Mouse (Mus musculus) c-Kit-positive CD71-positive TER-119-negative erythroid progenitor cells, embryonic 14.5 days (primary cell): ENCODE measurements around the gene Plau.

Experiments used
- DNase-seq: peaks from one replicate; pipeline ENCODE4 v3.0.0-alpha.2; 2013; ENCODE audit warnings: low read depth

The Plau gene

DNA sequence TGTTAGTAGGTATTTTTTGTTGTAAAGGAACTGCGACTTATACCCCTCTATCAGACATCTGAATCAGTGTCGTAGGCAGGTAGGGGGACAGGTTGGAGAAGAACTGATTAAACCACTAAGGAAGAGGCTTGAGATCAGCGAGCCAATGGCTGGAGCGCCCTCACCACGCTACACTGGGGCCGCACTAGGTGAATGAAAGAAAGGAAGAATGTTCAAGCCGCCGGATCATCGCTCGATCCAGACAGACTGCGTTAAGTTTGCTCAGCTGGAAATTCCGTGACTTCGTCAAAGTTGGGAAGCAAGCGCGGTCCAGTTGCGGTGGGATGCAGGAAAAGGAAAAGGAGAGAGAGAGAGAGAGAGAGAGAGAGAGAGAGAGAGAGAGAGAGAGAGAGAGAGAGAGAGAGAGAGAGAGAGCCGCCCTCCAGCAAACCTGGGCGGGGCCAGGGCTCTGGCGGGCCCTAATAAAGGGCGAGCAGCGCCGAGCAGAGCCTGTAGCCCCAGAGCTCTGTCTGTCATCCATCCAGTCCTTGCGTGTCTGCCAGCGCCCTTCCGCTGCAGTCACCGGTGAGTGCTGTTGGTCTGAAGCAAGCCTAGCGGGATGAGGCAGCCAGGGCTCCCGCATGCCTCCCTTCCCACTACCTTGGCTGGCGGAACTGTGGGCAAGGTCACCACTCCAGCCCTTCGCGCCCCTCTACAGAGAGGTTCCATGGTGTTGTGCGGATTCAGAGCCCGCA, at the start of gene Plau:
TSS of gene Plau (plus strand) at position 490 of the 734 bp plus-strand sequence.
- peak; percentile 35 for DNase-seq

DNA sequence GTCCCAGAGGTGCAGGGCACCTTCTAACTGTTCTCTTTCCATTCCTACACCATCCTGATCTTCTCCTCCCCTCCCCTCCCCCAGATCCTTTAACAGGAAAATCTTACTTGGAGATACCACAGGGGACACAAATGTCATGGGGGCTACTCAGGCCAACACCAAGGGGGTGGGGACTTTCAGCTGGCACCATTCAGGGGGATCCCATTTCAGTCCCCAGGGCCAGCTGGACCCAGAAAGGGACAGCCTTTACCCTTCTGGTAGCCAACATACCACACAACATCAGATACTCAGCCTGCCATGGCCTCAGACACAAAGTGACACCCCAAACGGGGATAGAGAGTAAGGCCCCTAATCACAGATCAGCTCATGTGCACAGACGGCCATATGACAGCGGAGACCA, 48.3 kb upstream of the Plau start:
- DNase-seq = no peak

DNA sequence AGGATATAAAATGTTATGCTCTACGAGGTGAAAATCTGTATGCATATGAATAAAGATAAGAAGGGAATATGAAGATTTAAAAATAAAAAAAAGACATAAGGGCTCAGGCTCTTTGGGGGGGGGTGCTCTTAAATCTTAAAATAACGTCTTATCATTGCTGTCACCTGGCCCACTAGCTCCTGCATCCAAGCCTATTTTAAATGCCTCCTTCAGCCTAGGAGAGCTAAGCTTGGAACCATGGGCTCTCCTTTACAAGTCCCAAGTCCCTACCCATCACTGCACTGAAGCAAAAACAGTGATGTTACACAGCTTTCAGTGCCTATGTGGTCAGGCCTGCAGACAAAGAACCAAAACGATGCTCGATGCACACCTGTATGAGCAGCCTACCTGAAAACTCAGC, 46.9 kb upstream of the Plau start:
- no peak for DNase-seq

DNA sequence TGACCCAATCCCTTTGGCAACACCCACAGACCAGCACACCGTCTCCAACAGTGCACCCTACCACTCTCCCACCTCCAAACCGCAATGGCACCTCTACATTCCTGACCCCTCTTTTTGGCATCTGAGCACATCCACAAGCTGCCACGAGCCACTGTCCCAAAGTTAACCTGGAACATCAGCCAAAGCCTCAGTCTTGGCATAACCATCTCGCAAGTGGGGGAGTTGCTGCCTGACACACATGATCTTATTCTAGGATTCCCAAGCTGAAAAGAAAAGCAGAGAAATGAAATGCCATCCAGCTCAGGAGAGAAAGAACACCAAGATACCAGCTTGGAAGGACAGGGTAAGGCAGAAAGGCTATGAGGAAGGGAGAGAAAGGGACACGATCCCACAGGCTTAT, 46.0 kb upstream of the Plau start:
- DNase-seq = no peak

DNA sequence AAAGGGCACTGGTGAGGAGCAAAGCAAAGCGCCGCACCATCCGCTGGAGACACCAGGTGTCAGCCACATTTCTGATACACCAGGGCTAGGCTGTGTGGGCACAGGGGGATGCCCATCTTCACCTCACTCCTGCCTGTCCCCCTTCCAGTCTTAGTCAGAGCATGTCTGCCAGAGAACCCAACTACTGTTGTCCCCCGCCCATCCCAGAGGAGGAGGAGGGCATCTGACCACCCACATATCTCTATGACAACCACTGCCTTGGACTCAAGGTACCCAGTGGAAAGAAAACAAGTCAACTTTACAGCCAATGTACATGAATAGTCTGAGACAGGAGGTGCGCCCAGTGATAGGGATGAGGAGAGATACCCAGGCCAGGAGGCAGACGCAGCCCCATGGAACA, 45.5 kb upstream of the Plau start:
- DNase-seq = no peak

DNA sequence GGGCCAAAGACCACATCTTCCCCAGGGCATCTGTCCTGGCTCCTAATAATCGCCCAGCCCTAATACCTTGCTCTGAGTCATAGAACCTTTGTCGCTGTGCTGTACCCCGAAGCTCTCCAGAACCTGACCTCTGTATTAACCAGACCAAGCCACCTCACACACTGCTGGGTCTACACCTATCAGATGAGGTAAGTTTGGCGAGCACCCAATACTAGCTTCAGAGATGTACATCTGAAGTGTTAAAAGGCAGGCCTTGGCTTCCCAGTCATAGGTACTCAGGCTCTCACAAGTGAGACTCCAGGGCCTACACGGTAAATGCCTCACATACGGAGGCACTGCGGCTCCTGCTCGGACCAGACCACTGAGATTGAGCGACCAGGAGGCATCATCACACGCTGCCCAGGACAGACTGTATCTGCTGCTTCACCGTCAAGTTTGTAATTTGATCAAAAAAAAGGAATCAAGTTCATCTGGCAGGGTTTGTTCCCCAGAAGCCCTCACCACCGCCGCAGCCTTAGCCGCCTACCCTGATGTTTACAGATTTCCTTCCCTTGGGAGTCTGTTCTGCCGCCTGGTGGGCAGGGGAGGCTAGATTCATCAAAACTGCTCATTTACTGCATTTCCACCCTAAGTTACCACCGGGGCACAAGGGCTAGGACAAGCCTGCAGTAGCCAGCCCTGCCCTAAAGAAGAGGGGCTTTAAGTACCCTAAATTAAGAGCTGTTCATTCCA, 44.8 kb upstream of the Plau start:
- DNase-seq = no peak

DNA sequence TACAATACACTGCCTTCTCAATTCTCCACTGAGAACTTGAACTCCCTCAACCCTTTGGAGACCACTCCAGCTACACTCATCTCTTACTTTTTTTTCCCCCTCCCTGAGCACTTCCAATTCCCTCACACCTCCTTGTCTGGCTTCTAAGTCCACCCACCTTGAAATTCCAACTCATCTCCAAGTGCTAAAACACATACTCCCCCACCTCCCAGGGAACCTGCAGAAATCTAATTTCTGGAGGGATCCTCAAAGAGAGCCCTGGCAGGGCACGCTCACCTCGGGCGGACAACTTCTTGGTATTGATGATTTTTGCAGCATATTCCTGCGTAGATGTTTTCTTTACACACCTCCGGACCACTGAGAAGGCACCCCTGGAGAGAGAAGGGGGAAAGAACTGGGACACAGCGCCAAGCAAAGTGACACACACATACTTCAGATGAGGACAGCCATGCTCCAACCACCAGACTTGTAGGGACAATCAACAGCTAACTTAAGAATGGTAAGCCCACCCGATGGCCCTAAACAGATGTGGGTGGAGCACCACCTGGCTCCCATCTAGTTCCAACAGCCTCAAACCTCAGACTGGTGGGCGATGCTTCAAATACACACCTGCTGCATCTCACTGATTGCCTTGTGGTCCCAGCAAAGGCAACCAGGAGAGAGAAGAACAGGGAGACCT, 44.1 kb upstream of the Plau start:
- DNase-seq = no peak

DNA sequence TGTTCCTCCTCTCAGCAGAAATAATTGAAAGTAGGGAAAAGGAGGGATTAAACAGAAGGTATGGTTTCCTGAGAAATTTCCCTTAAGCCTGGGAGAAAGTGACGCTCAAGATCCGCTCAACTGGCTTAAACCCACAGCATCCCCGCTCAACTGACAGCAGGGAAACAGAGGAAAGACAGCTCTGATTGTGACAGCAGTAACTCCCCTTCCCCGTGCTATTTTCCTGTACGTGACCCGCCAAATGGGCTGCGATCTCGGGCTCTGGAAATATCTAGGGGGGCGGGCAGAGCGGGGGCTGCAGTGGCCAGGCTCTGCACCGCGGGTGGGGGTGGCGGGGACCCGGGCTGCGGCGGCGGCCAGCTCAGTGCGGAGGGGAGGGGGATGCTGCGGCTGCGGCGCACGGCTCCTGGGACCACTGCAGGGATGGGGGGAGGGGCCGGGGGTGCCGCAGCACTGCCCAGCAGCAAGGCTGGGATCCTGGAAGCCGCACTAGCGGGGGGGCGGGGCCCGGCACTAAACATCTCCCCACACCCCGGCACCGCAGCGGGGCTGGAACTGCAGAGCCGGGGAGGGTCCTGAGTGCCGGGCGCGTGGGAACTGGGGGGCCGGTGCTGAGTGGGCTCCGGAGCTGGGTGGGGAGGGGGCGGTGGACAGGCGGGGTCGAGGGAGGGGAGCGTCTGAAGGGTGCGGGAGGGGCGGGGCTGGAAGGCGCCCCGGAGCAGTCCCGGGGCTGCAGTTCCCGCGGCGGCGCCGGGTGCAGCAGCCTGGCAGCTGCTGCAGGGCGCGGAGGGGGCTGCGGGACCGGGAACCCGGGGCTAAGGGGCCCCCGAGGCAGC, 43.3 kb upstream of the Plau start:
- no peak for DNase-seq

DNA sequence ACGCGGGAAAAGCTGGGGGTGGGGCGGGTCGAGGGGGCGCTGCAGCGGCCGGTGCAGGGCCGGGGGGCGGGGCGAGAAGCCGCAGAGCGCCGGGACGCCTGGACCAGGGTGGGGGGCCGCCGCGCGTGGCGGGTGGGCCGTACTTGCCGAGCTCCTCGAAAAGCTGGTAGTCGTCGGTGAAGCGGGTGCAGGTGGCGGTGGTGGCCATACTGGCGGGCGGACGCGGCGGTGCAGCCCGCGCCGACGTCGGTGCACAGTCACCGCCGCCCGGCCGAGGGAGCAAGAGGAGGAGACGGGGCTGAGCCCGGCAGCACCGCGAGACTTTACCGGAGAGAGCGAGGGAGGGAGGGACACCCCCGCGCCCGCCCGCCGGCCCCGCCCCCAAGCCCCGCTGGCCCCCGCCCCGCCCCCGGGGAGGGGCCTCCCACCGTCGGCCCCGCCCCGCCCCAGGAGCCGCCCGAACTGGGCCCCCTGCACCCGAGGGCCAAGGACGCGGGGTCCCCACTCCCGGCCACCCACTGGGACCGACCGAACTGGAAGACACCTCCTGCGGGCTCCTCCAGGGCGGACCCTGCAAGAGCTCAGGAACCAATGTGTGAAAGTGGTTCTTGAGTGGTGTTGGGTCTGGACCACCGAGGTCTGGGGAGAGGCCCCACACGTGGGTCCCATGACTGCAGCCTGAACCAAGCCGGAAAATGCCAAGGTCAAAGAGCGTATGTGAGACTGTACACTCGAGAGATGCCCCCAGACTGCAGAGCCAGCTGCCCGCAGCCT, 42.5 kb upstream of the Plau start, which contains the start of gene Camk2g:
TSS of gene Camk2g (minus strand) at position 331 of the 774 bp plus-strand sequence.
- DNase-seq = peak; percentile 69

DNA sequence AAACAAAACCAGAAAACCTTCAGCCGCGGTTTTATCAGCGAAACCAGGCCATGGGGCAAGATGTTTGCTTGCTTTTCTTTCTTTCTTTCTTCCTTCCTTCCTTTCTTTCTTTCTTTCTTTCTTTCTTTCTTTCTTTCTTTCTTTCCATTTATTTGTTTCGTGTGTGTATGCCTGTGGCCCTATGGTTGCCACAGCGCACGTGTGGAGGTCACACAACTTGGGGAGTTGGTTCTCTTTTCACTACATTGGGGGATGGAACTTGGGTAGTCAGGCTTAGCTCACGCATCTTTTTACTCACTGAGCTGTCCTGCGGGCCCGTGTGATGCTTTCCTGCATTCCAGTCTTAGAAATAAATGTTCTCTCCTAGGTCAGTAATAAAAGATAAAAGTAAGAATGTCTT, 41.9 kb upstream of the Plau start:
- no peak for DNase-seq

DNA sequence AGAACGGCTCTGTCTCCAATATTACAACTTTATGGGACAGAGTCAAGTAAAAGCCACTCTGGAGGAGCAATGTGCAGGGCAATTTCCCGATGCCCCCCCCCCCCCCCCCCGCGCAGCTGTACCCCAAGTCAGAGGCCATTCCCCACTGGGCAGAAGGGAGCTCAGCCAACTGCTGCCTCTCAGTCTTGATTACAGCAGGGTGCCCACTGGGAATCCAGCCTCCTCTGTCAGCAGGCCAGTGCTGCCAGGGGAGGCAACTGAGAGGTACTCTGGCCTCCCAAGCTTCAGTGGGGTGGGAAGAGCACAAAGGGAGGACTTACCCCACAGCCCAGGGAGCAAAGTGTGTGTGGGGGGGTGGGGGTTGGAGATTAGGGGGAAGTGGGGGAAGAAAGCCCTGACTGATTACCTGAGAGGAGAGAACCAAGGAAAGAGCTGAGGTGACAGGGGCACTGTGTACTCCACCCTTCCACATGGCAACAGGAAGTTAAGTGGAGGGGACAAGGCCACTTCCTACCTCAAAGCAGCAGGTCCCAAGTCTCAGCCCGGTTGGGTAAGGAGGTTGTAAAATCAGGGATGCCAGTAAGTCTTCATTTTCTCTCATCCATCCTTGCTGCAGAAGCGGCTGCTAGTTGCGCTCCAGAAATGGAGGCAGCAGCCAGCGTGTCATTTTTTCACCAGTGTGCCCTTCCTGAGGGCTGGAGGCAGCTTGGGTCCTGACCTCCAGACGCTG, 40.9 kb upstream of the Plau start:
- no peak for DNase-seq

DNA sequence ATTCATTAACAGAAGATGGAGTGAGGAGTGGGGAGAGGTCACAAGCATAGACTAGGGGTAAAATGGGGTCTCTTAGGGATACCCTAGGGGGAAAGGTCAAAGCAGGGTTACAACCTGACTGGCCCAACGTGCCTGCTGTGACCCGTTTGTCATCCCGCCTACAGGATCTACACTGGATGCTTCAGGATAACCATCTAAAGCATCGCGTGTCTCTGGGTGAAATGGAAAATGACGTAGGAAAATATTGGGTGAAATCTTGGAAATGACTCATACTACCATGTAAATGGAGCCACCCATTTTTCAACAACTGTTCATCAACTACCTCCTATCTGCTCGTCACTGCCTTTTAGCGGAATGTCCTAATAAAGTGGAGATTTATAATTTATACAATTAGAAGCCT, 40.3 kb upstream of the Plau start:
- DNase-seq = no peak

DNA sequence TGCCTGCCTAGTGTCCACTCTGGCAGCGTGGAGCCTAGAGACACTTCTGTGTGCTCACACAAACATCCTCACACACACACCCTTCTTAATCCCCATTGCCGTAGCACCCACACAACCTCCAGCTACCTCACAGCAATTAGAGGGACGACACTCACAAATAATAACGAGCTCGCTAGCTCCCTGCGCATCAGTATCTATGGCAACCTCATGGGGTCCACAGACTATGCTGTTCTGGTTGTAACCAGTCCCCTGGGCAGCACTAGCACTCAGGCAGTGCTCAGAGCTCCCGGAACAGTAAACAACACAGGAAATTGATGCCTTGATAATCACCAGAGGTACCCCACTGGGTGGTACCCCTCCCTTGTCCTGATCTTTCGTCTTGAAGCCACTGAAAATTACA, 39.8 kb upstream of the Plau start:
- no peak for DNase-seq

DNA sequence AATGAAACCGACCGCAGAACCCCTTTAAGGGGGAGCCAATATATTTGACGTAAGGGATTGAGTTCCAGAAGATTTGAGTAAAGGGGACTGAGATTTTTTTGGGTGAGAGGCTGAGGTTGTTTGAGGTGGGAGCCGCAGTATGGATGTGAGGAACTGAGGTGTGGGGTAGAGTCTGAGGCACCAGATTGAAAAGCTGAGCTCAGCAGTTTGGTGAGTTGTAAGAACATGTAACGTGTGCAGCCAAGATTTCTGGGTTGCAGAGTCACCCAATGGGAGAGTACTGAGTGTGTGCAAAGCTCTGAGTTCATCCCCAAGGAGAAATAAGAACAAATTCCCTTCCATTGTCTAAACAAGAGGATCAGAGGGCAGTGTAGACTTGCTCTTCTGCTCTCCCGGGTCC, 38.2 kb upstream of the Plau start:
- no peak for DNase-seq

DNA sequence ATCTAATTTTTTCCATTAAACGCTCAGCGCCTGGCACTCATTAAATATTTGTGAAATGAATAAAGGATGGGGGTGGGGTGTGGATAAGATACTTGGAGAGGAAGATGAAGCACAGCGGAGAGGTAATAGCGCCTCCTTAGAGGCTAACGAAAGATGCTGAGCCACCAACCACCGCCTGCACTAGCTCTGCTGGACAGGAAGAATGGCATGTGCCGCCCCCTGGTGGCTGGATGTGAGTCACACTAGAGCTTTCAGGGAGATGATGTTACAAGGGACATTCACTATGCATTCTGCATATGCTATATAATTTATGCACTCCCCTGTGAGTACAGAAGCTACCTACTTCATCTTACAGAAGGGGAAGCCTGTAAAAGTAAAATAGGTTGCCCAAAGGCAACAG, 37.7 kb upstream of the Plau start:
- DNase-seq = peak; percentile 85

DNA sequence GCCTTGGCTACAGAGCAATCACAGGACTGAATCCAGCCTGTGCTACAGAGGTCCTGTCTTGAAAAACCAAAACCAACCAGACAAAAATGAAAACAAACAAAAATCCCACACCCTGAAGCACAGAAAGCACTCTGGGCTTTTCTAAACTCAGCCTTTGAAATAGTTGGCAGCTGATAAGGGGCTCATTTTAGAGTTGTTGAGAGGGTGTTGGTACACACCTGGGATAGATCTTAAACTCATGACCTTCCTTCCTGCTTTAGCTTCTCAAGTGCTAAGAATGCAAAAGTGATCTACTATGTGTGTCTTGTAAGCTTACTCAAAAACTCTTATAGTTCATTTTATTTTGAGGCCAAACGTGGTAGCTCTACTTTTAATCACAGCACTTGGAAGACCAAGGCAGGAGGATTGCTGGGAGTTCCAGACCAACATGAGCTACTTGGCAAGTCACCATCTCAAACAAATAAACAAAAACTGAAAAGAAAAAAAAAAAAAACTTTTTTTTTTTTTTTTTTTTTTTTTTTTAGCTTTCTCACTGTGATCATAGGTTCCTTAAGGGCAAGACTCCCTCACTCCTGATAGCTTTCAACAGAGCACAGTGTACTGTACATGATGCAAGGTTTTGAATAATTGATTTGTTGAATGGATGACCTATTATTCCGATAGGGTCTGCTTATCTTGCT, 33.4 kb upstream of the Plau start:
- no peak for DNase-seq

DNA sequence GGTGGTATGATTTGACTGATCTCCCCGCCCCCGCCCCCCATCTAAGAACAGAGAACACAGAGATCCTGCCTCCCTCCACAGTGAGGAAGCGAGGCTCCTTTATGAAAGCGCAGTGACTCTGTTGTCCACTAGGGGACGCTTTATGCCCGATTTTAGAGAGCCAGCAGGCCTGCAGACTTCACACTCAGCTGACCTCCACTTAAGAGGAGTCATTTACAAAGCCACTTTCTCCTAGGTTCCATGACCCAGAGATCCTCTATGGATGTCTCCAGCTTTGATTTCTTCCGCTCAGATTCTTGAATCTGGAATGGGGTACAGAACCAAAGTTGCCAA, 32.9 kb upstream of the Plau start:
- peak; percentile 68 for DNase-seq

DNA sequence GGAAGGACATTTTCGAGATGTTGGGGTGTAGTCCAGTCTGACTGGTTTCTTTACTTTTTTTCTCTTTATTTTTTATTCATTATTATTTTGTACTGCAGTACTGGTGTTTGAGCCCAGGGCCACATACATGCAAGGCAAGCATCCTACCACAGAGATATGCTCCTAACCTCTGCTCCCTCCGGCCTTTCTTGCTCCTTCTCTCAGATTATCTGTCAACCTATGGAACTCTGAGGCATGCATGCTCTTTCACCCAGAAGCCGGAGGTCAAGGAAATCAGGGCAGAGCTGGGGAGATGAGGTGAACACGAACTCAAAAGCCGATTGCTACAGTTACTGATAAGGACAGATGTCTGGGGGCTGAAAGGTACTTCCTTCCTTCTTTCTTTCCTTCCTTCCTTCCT, 32.0 kb upstream of the Plau start:
- no peak for DNase-seq

DNA sequence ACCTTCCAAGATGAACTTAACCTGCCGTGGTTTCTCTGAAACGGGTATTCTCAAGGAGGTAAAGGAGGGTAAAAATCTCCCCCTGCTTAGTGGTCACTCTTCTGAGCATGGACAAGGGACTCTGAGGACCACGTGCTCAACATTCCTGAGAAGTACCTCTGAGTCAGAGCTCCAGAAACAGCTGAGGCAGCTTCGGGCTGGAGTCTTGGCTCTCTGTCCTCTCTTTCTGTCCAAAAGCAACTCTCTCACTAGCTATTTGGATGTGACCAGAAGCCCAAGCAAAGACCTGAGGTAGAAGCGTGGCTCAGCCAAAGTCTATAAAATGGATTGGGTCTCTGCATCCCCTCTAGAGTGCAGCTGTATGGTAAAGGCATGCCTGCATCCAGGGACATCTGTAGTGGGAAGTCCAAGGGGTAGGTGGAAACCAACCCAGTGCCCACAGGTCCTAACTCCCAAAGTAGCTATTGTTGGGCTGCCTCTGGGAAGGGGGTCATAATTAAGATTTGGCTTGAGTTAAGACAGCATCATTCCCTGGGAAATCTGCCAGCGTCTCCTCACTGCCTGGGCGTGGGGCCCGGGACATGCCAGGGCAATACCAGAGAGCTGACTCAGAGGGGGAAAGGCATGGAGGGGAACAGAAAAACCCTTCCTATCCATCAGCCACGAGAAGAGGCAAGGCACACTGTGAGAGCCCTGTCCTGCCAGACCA, 31.3 kb upstream of the Plau start:
- no peak for DNase-seq
